Mouse (Mus musculus) adrenal gland, adult 8-10 months (tissue): ENCODE results near the gene Eef1g. TPM values are rescaled to one million over a fixed set of nuclear protein-coding genes. Genes with fewer than 3 reads are reported as not detected.

Source experiments
- DNase-seq: peaks from one replicate; pipeline ENCODE4 v3.0.0; 2022
- total RNA-seq, 4 experiments: library from RNA; stranded (reverse); gene quantifications; 2 replicates each; pipeline ENCODE4 v1.2.4; 2022

Eef1g gene
- total RNA-seq, 4 experiments from 2014 or later, result 306 to 355 (median 328) TPM

GRCm38 (mm10) chr19:9026634-9027033 is 59.8 kb downstream of the Eef1g start:
- no peak for DNase-seq

GRCm38 (mm10) chr19:9027795-9028194 is 61.0 kb downstream of the Eef1g start:
- no peak for DNase-seq

Other genes with a start within 250 kb of the Eef1g start
- 100 to 1,000 TPM; 210 to 266 (median 246) TPM for gene Slc3a2, start 243.7 kb upstream of the Eef1g start, total RNA-seq
- 10 to 100 TPM; 49.1 to 60.4 (median 53.3) TPM for gene Wdr74, start 231.2 kb upstream of the Eef1g start, total RNA-seq
- gene 1700092M07Rik, start 226.3 kb upstream of the Eef1g start, total RNA-seq, result 1 to 10 TPM in 3 of 4 experiments, under 1 TPM in 1; 0.64 to 4.4 (median 1.8) TPM
- 100 to 1,000 TPM in 3 of 4 experiments, 10 to 100 TPM in 1; 90.9 to 138 (median 118) TPM for gene Stx5a, start 225.6 kb upstream of the Eef1g start, total RNA-seq
- 100 to 1,000 TPM; 102 to 164 (median 148) TPM for gene Nxf1, start 210.0 kb upstream of the Eef1g start, total RNA-seq
- gene Tmem223, start 196.0 kb upstream of the Eef1g start, total RNA-seq, result 100 to 1,000 TPM; 111 to 137 (median 123) TPM
- gene Tmem179b, start 192.6 kb upstream of the Eef1g start, total RNA-seq, result 10 to 100 TPM; 54.8 to 73.9 (median 63.9) TPM
- 10 to 100 TPM; 16.6 to 26.8 (median 21.0) TPM for gene Taf6l, start 180.6 kb upstream of the Eef1g start, total RNA-seq
- 100 to 1,000 TPM in 2 of 4 experiments, 10 to 100 TPM in 2; 86.0 to 106 (median 102) TPM for gene Polr2g, start 168.5 kb upstream of the Eef1g start, total RNA-seq
- gene Zbtb3, start 164.5 kb upstream of the Eef1g start, total RNA-seq, result 1 to 10 TPM; 2.5 to 4.9 (median 3.5) TPM
- 10 to 100 TPM; 27.4 to 40.5 (median 35.9) TPM for gene Ttc9c, start 147.7 kb upstream of the Eef1g start, total RNA-seq
- gene Hnrnpul2, start 147.0 kb upstream of the Eef1g start, total RNA-seq, result 10 to 100 TPM; 66.4 to 84.4 (median 73.9) TPM
- gene AC129217.1, start 137.3 kb upstream of the Eef1g start, total RNA-seq, result not detected
- 100 to 1,000 TPM in 3 of 4 experiments, 10 to 100 TPM in 1; 96.6 to 137 (median 126) TPM for gene Bscl2, start 129.6 kb upstream of the Eef1g start, total RNA-seq
- gene Gng3, start 127.8 kb upstream of the Eef1g start, total RNA-seq, result 1 to 10 TPM; 4.7 to 9.8 (median 8.7) TPM
- gene Lrrn4cl, start 116.3 kb upstream of the Eef1g start, total RNA-seq, result 1 to 10 TPM; 2.6 to 4.5 (median 3.3) TPM
- 100 to 1,000 TPM; 203 to 231 (median 218) TPM for gene Ubxn1, start 95.5 kb upstream of the Eef1g start, total RNA-seq
- gene Uqcc3, start 86.1 kb upstream of the Eef1g start, total RNA-seq, result 10 to 100 TPM; 53.2 to 91.0 (median 63.1) TPM
- 10 to 100 TPM in 3 of 4 experiments, 1 to 10 TPM in 1; 9.6 to 22.4 (median 14.5) TPM for gene Lbhd1, start 83.3 kb upstream of the Eef1g start, total RNA-seq
- gene Gm49403, start 83.1 kb upstream of the Eef1g start, total RNA-seq, result not detected
- gene 1810009A15Rik, start 78.2 kb upstream of the Eef1g start, total RNA-seq, result 10 to 100 TPM; 32.6 to 54.7 (median 45.3) TPM
- gene Gm49416, start 78.1 kb upstream of the Eef1g start, total RNA-seq, result 10 to 100 TPM in 1 of 4 experiments, 1 to 10 TPM in 3; 2.6 to 10.6 (median 6.0) TPM
- 10 to 100 TPM; 22.9 to 27.8 (median 25.0) TPM for gene Ints5, start 74.0 kb upstream of the Eef1g start, total RNA-seq
- gene Ganab, start 69.0 kb upstream of the Eef1g start, total RNA-seq, result 100 to 1,000 TPM; 204 to 232 (median 222) TPM
- gene B3gat3, start 46.7 kb upstream of the Eef1g start, total RNA-seq, result 10 to 100 TPM; 61.3 to 72.9 (median 70.0) TPM
- 10 to 100 TPM; 51.9 to 73.5 (median 54.9) TPM for gene Rom1, start 37.7 kb upstream of the Eef1g start, total RNA-seq
- gene Eml3, start 37.5 kb upstream of the Eef1g start, total RNA-seq, result 10 to 100 TPM; 57.9 to 87.6 (median 79.6) TPM
- 100 to 1,000 TPM in 2 of 4 experiments, 10 to 100 TPM in 2; 83.4 to 133 (median 102) TPM for gene Mta2, start 25.2 kb upstream of the Eef1g start, total RNA-seq
- 10 to 100 TPM; 22.9 to 31.9 (median 26.8) TPM for gene Tut1, start 13.2 kb upstream of the Eef1g start, total RNA-seq
- 100 to 1,000 TPM; 122 to 227 (median 158) TPM for gene Ahnak, start 22.2 kb downstream of the Eef1g start, total RNA-seq
- gene Scgb1a1, start 120.9 kb downstream of the Eef1g start, total RNA-seq, result under 1 TPM in 1 of 4 experiments, not detected in 3; 0.73 TPM
- 10 to 100 TPM; 12.7 to 21.8 (median 15.5) TPM for gene Asrgl1, start 168.6 kb downstream of the Eef1g start, total RNA-seq